Mouse (Mus musculus) gastrocnemius, adult 8-10 months (tissue): ENCODE results near the gene Ace3. TPM values are rescaled to one million over a fixed set of nuclear protein-coding genes. Genes with fewer than 3 reads are reported as not detected.
"Not testable (repeated sequence)": the region's sequence is repeated elsewhere in the genome, so short reads cannot be mapped to it uniquely, and the experiment has no call there.

ENCODE experiments used
- DNase-seq, 2 experiments: peaks; one replicate each; pipeline ENCODE4 v3.0.0; 2022; ENCODE audit warnings: low spot score in 2 of 2
- total RNA-seq, 4 experiments: library from RNA; stranded (reverse); gene quantifications; 2 replicates each; pipeline ENCODE4 v1.2.4; 2022

Gene Ace3
- total RNA-seq, 4 experiments from 2014 or later = not detected

DNA sequence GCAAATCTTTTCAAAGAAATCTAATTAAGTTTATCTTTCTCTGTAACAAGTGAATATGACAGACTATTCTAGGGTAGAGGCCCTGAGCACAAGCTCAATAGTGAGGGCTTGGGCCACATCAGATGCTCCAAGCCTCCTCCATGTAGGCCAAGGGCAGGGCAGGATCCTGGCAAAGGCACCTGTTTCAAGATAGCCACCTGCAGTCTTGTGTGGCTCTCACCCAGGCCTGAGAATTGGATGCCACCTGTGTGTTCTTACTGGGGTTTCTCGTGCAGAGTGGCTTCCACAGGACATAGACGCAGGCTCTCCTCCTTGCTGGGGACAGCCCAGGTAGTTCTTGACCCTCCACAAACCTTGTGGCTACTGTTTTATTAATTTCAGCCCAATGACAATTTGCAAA lies 16.2 kb upstream of the Ace3 start:
- DNase-seq = no peak

DNA sequence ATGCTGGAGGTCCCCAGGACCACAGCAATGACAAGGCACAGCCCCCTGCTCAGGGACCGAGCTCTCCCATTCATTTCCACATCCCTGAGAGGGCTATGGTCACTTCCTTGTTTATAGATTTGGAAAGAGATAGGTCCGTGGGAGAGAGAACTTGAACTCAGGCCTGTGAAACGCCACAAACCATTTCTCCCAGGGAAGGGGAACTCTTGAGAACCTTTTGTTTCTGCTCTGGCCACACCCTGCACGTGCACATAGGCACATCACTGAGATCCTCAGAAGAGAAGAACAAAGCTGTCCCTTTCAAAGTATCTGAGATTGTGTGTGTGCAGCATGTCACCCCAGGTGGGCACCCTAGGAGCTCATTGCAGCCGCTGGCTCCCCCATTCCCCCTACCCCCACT lies 15.8 kb upstream of the Ace3 start:
- DNase-seq = no peak

DNA sequence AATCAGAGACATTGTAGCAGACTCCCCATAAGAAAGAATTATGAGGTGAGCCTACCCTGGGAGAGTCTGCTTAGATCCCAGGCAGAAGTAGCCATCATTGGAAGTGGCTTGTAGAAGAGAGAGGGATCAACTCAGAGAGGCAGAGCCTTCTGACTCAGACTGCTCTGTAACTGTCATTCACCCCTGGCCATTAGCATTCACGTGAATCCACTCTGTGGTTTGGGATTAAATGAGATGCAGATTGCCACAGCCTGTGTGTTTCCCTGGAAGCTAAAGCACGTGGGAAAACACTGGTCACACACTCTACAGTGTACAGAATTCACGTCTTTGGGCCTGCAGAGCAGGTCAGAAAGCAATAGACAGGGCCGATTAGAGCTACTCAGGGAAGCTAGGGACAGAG lies 10.0 kb upstream of the Ace3 start:
- DNase-seq = no peak

DNA sequence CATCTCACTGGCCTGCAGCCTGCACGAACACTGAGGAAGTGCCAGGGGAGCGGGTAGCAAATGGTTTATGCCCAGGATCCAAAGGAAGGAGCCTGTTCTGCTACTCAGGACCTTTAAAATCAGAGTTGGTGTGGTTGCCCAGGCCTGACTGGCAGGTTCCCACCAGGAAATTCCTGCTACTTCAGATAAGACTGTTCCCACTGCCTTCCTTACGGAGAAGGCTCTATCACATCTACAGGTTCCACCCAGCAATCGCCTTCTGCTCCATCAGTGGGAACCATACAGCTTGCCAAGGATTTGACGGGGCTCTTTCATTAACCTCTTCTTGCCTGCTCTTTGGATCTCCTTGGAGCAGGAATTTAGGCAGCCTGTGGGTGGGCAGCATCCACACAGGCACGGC lies 7.0 kb upstream of the Ace3 start:
- DNase-seq = no peak

DNA sequence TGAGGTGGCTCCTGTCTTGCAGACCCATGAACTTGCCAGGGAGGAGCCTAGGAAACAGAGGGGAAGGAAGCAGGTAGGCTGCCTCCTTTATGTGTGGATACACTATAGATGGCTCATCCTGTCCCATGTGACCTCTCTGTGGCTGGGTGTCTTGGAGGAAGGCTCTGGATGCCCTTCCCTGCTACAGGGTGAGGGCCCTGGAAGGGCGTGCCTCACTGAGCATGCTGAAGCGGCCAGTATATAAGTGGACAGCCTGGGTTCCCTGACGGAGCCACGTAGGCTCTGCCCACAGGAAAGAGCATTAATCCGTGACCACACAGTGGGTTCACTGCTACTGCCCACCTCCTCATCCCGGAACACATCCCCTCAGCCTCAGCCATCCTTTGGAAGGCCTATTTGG lies 5.0 kb upstream of the Ace3 start:
- no peak for DNase-seq

DNA sequence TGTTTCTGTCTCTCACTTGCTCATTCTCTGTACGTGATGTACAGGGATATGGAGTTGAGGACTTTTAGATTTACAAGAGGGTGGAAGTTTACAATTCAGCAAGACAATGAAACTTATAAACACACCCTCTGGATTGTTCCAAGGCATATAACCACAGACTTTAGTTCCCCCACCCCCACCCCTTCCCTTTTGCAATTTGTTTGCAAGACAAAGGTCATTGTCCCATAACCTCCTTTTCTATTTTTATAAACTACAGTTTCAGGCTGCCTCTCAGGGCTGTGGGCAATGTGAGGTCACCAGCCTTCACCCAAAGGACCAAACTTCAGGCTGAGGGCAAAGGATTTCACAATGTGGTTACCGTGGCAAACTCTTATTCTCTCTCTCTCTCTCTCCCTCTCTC lies 4.2 kb upstream of the Ace3 start:
- DNase-seq = no peak

DNA sequence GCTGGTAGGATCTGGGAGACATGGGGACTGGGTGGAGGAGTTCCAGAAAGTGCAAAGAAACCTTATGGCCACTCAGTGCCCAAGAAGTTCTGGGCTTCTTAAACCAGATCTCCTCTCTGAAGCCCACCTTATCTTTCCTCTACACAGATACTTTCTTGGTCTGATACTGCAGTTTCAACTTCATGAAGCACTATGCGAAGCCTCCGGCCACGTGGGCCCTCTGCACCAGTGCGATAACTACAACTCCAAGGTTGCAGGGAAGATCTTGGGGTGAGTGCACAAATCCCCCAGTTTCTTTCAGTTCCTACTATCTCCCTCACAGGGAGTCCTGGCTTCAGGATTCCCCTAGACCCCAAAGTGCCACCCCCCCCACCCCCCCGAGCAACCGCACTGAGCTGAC lies 5.6 kb downstream of the Ace3 start:
- DNase-seq = no peak

DNA sequence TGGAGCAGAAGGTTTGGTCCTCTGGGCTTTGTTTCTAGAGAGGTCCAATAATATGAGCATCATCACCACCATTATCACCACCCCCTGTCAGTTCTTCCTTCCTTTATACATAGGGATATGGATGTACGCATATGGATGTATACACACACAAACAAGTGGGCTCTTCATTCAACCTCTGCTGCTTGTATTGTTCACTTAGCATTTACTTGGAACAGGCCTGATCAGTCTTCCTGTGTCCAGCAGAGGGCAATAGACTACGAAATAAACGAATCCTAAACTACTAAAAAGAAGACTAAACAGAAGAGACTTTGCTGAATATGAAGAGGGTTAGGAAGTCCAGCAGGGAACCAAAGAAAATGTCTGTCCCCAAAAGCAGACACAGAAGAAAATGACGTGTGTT lies 7.2 kb downstream of the Ace3 start:
- no peak for DNase-seq

DNA sequence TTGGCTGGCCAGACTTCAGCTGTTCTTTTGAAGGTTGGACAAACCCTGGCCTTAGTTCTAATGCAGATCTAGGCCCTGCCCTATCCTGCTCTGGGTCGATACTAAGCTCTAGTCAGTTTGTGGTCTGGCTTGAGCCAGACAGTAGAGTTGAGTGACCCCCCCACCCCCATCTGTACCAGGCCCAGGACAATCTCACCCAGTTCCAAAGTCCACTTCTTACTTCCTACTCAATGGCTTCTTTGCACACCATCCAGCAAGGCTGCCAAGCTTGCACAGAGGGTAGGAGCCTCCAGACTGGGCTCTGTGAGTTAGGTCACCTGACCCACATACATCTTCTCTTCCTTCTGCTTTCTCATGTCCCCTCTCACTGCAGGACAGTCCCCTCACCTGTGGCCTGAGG lies 10.1 kb downstream of the Ace3 start:
- DNase-seq = no peak

DNA sequence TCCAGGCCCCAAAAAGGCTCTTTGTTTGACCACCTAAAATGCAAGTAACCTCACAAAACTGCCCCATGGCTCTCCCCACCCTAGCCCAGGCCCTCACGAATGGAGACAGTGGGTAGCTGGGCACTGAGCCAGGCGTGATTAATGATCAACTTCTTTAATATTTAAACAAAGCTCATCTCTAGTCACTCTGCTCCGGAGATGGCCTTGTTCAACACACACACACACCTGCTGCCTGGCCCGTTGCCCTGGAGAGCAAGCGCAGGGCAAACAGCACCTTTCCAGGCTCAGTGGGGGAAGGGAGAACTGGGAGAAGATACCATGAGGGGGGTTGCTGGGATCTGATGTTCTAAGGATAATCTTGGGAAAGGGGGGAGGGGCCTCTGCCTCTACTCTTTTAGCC lies 11.5 kb downstream of the Ace3 start:
- DNase-seq = no peak

DNA sequence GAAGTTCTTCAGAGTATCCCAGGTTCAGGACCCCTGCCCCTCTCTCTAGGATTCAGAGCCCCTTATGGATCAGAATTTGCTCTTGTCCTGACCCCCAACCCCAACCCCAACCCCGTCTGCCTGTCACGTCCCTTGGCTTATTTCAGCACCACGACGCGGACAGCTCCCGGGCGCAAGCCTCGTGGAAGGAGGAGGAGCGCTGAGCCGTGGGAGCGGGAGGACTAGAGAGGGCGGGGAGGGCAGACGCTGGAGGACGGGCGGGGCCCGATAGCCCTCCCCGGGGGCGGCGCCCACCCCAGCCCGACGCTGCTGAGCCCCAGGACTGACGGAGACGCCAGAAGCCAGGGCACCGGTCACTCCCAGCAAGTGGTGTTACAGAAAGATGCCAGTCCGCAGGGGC lies 13.3 kb downstream of the Ace3 start, which contains the start of gene Kcnh6:
Gene Kcnh6, plus strand, starts transcription at position 304 of the 400 bp plus-strand sequence.
- DNase-seq = peak in 1 of 2 experiments; percentile 16

DNA sequence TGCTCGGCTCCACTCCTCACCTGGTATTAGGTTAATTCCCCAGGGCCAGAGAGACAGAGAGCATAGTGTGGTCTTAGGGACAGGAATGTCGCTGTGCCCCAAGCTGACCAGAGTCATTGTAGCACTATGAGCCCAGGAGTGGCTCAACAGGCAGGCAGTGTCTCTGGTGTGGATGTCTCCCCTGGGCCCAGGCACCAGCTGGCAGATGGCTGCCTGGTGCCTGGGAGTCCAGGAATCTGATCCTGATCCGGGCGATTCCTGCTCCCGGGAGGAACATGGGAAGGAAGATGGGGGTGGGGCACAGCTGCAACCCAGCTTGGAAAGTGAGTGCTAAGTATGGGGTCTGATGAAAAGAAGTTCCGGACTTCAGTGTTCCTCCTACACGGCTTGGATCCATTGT lies 18.2 kb downstream of the Ace3 start:
- no peak for DNase-seq

DNA sequence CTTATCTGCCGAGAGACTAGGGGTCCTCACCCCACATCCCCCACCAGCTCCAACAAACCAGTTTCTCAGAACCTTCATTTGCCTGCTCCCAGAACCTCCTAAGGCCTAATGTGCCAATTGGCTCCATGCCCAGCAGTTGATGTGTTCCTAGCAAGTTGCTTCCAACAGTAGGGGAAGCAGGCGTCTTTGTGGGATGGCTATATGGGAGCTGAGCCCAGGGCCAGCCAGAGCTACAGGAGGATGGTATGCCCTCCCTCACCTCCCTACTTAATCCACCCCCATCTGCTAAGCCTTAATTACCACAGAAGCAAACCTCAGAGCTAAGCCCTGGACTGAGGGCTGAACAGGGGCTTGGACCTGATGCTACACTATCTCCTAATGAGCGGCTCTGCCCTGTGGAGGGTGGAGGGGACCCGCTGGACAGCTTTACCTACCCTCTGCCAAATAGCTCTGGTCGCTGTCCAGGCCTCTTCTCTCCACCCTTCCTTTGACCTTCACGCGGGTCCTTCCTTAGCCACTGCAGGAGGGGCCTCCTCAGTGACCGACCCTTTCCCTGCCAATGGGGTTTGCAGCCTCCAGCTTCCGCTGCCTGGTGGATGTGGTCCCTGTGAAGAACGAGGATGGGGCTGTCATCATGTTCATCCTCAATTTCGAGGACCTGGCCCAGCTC lies 19.2 kb downstream of the Ace3 start:
- no peak for DNase-seq

DNA sequence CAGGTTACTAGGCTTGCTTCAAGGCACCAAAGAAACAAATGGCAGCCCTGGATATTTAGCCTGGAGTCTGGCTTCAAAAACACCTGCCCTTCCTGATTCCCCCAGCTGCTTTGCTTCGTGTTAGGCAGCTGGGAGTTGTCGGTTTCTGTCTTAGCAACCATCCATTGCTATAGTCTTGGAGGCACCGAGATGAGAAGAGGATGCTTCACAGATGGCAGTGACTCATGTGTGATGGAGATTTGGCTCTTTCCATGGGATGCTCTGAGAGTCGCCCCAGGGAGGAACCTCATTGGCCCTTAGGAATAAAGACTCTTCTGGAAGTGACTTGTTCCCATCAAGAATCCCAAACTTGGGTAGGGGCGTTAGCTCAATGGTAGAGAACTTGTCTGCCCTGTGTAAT lies 22.0 kb downstream of the Ace3 start:
- DNase-seq = no peak

DNA sequence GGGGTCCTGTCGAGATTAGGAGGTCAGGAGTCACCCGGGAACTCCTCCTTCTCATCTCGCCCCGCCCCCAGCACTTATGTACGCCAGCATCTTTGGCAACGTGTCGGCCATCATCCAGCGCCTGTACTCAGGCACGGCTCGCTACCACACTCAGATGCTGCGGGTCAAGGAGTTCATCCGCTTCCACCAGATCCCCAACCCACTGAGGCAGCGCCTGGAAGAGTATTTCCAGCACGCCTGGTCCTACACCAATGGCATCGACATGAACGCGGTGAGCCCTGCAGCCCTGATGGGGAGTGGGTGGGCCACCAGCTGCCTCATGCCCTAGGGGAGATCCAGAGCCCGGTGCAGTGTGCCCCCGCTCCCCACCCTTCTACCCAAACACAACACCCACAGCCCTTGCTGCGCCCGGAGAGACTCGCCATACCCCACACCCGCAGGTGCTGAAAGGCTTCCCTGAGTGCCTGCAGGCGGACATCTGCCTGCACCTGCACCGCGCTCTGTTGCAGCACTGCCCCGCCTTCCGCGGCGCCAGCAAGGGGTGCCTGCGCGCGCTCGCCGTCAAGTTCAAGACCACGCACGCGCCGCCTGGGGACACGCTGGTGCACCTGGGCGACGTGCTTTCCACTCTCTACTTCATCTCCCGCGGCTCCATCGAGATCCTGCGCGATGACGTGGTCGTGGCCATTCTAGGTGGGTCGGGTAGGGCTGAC lies 25.7 kb downstream of the Ace3 start:
- DNase-seq = no peak

DNA sequence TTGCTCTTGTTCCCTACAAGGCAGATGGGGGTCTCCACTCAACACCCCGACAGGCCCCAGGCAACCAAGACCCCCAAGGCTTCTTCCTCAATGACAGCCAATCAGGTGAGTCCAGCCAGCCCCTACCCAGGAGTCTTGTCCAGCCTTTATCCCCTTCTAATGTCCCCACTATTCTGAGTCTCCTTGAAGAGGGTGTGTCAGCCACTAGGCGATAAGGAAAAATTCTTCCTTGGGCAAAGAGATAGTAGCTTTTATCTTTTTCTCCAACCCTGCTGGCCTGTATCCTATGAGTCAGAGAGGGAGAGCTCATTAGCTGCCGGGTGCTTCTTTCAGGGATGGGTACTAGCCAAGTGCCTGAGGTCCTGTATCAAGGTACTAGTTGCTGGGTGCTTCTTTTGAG lies 31.3 kb downstream of the Ace3 start:
- DNase-seq = no peak

DNA sequence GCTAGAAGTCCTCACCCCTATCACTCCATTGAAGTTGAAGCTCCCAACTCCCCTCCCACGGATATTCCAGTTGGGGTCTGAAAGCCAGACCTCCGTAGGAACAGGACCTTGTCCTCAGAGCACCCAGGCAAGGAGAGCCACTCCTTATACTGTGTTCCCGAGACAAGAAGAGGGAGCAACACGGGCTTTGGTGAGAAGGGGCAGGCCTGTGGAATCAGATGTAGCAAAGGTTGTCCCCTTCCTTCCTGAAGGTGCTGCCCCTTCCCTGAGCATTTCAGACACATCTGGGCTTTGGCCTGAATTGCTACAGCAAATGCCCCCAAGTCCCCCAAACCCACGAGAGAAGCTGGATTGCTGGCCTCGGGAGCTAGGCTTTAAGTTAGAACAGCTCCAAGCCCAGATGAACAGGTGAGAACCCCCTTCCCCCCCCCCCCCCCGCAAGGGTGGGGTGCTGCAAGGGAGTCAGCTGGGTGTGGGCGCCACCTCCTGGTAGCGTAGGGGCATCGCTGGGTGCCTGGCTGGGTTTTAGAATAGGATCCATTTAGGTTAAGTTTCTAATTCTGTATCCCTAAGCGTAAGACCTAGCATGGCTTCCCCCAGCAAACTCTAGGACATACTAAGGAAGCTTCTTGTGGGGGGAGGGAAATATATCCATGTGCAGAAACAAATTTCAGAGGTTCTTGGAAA lies 32.1 kb downstream of the Ace3 start:
- peak; percentile 26 to 43 for DNase-seq

DNA sequence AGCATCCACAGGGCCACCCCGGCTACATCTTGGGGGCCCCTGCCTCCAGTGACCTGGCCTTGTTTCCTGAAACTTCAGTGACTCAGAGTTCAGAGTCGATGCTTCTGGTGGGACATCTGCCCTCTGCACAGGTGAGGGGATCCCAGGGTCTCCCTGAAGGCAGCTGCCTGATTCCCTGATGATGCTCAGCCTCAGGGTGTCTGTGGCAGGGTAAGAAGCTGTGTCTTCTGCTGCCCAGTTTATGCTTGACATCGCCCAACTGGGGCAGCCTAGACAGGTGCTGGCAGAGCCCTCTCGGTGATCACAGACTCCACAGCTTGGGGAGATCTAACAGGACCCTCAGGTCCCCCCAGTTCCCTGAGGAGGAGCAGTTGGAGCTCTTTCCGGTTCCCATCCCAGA lies 33.1 kb downstream of the Ace3 start:
- no peak for DNase-seq

DNA sequence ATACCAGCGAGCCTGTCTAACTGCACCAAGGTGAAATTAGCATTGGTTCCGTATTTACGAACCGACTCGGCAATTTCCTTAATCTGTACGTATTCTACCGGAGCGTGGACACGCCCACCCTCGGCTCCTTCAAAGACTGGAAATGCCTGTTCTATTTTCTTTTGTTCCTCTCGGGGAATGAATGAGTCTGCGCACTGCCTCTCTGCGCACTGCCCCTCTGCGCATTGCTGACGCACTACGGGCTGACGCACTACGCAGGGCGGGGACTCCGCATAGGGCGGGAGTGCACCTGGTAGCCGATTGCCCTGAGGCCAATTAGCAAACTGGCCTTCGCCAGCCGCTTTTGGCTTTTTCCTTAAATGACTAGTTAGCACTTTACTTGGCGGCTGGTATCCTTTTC lies 37.6 kb downstream of the Ace3 start:
- DNase-seq = not testable (repeated sequence)

DNA sequence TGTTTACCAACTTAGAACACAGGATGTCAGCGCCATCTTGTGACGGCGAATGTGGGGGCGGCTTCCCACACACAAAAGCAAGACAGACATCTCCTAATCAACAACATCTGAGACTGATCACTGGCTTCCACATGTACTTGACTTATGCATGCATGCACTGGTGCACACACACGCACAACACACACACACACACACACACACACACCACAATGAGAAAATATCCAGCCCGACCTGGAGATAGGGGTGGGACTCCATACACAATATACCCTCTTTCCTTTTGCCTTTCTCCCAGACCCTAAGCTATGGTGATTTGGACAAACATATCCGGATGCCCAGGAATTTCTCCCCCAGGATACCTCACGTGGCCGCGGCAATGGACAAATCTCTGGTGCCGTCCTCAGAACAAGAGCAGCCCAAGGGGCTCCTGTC lies 39.0 kb downstream of the Ace3 start:
- no peak for DNase-seq

DNA sequence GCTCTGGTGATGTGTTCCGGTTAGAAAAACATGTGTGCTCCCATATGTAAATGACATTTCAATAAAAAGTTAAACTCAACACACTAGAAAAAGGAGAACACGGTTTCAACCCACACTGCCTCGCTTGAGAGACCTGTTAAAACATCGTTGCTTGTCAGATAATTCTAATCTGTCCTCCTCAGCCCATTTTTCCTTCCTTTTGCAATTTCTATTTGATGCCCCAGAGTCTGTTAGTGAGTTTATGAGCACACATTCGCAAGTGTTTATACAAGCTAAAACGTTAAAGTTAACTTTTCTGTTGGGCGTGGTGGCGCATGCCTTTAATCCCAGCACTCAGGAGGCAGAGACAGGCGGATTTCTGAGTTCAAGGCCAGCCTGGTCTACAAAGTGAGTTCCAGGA lies 40.5 kb downstream of the Ace3 start:
- no peak for DNase-seq

DNA sequence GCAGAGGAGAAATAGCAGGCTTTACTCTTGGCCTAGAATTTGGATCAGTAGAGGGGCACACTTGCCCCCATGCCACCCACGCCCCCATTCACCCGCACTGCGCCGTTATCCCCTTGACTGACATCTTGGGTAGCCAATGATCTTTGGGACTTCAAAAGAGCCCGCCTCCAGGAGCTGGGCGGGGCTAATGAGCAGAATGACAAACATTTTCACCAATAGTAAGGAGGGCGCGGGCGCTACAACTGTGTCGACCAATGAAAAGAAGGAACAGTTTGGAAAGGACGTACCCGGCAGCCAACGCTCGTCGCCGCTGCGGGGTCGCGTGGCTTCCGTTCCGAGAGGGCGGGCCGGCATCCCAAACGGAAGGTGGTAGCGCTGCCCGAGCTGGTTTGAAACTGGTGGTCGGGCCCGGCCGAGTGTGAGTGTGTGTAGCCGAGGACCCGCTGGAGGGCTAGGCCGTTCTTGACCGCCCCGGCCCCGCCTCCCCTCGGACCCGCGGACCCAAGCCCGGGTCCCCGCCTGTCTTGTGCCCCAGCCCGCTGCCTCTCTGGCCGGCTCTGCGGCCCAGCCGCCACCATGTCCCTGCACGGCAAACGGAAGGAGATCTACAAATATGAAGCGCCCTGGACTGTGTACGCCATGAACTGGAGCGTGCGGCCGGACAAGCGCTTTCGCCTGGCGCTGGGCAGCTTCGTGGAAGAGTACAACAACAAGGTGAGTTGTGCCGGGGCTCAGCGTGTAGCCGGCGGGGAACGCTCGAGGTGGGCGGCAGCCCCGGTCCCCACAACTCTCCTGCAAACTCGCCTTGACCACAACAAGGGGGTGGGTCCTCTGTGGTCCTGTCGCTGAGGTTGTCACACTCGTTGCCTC lies 42.3 kb downstream of the Ace3 start, which contains the start of gene Dcaf7:
Gene Dcaf7, plus strand, starts transcription at position 325 of the 870 bp plus-strand sequence.
- DNase-seq = peak; percentile 96
